Mouse (Mus musculus) kidney, adult 2 months (tissue): ENCODE results near the gene Tdrd7.

Experiments
- CTCF ChIP-seq: fragments of 200-500 bp; conservative IDR thresholded peaks from 2 replicates; pipeline ENCODE4 v1.5.1; 2011; ENCODE audit warnings: low read depth, mild to moderate bottlenecking, control low read depth, low read length, moderate library complexity, mixed read lengths; ENCODE audit not compliant: insufficient read depth, insufficient read length
- POLR2A ChIP-seq: fragments of 200-500 bp; IDR thresholded peaks from one replicate; pipeline ENCODE4 v1.6.1; 2011; ENCODE audit warnings: low read depth, low read length, control low read depth

GRCm38 (mm10) chr4:46015605-46016004 is 50.5 kb downstream of the Tdrd7 start:
- TF ChIP-seq CTCF (peak; percentile 43), POLR2A (no peak)
